Mouse (Mus musculus): Measurements from ENCODE around the gene Gpr18. TPM values are rescaled to one million over a fixed set of nuclear protein-coding genes. Genes with fewer than 3 reads are reported as not detected.
A peak's percentile ranks its signal among the peaks of the same experiment; 100 is the strongest.

The Gpr18 gene
- polyA plus RNA-seq, 2 experiments, result 0.08 to 0.17 TPM

- ATAC-seq (ENCODE audit: insufficient read depth) (no peak), DNase-seq (ENCODE audit: low read depth in 3 of 3, low spot score in 3 of 3) (no peak)
- Histone ChIP-seq H3K4me1 (replicated peaks; ENCODE audit: control insufficient read depth in 2 of 2, insufficient read depth in 2 of 2, low read length in 1 of 2) (peaks cover 0 to 14% of the 10 kb centered on the region in 2 experiments; a peak in 2 of 4 replicates), H3K27ac (no peak overlapping the region), H3K36me3 (replicated peaks; ENCODE audit: control insufficient read depth, insufficient read depth, low read depth) (no peaks in the 10 kb centered on the region), H3K4me2 (ENCODE audit: low read depth) (no peak overlapping the region), H3K4me3 (ENCODE audit: insufficient read depth in 1 of 2, low read depth in 2 of 2, low read length in 2 of 2) (no peak overlapping the region), H3K27me3 (ENCODE audit: control insufficient read depth, insufficient read depth, low read length) (no peaks in the 10 kb centered on the region), H3K9ac (replicated peaks) (no peak overlapping the region), H3K9me3 (ENCODE audit: control insufficient read depth, low read length) (no peaks in the 10 kb centered on the region)
- TF ChIP-seq EP300 (IDR thresholded peaks at IDR 0.05; ENCODE audit: low read depth) (no peak), CTCF (IDR thresholded peaks at IDR 0.05; ENCODE audit: low read depth) (no peak)
- WGBS (ENCODE audit: insufficient replicate concordance), result 52% methylated on average over 6 of the region's 6 CpGs
These were observed 31.3 kb downstream of the Gpr18 start for GRCm38 (mm10) chr14:121884150-121884797.

GRCm38 (mm10) chr14:121881211-121881610 is 34.4 kb downstream of the Gpr18 start:
- 74% methylated on average over 7 of the region's 7 CpGs for WGBS (ENCODE audit: insufficient replicate concordance)
- Histone ChIP-seq H3K4me2 (ENCODE audit: low read depth) (no peak overlapping the region), H3K27ac (no peak overlapping the region), H3K4me3 (ENCODE audit: insufficient read depth in 1 of 2, low read depth in 2 of 2, low read length in 2 of 2) (no peak overlapping the region), H3K9ac (replicated peaks) (no peak overlapping the region), H3K27me3 (ENCODE audit: control insufficient read depth, insufficient read depth, low read length) (no peaks in the 10 kb centered on the region), H3K36me3 (replicated peaks; ENCODE audit: control insufficient read depth, insufficient read depth, low read depth) (no peaks in the 10 kb centered on the region), H3K4me1 (replicated peaks; ENCODE audit: control insufficient read depth in 2 of 2, insufficient read depth in 2 of 2, low read length in 1 of 2) (peaks cover 3 to 16% of the 10 kb centered on the region in 2 experiments; a peak in 2 of 4 replicates), H3K9me3 (ENCODE audit: control insufficient read depth, low read length) (no peaks in the 10 kb centered on the region)
- TF ChIP-seq CTCF (IDR thresholded peaks at IDR 0.05; ENCODE audit: low read depth) (no peak), EP300 (IDR thresholded peaks at IDR 0.05; ENCODE audit: low read depth) (no peak)
- DNase-seq (ENCODE audit: low read depth in 3 of 3, low spot score in 3 of 3) (no peak), ATAC-seq (ENCODE audit: insufficient read depth) (no peak)

- Histone ChIP-seq H3K9me3 (ENCODE audit: control insufficient read depth, low read length) (no peaks in the 10 kb centered on the region), H3K36me3 (replicated peaks; ENCODE audit: control insufficient read depth, insufficient read depth, low read depth) (no peaks in the 10 kb centered on the region), H3K27ac (no peak overlapping the region), H3K4me2 (ENCODE audit: low read depth) (peak overlapping the region; percentile 93), H3K4me3 (ENCODE audit: insufficient read depth in 1 of 2, low read depth in 2 of 2, low read length in 2 of 2) (peak overlapping the region; percentile 71), H3K4me1 (replicated peaks; ENCODE audit: control insufficient read depth in 2 of 2, insufficient read depth in 2 of 2, low read length in 1 of 2) (peaks cover 3 to 13% of the 10 kb centered on the region in 2 experiments; a peak in 2 of 4 replicates), H3K27me3 (ENCODE audit: control insufficient read depth, insufficient read depth, low read length) (no peaks in the 10 kb centered on the region), H3K9ac (replicated peaks) (peak overlapping the region; percentile 77)
- no peak for TF ChIP-seq CTCF (IDR thresholded peaks at IDR 0.05; ENCODE audit: low read depth)
- TF ChIP-seq EP300 (IDR thresholded peaks at IDR 0.05; ENCODE audit: low read depth), result no peak
- 22% methylated on average over 16 of the region's 16 CpGs for WGBS (ENCODE audit: insufficient replicate concordance)
- DNase-seq (ENCODE audit: low read depth in 3 of 3, low spot score in 3 of 3), result peak in 1 of 3 experiments; percentile 11
- no peak for ATAC-seq (ENCODE audit: insufficient read depth)
These were observed 36.2 kb downstream of the Gpr18 start for GRCm38 (mm10) chr14:121879266-121879840.

- Histone ChIP-seq H3K27me3 (ENCODE audit: control insufficient read depth, insufficient read depth, low read length) (no peaks in the 10 kb centered on the region), H3K4me3 (ENCODE audit: insufficient read depth in 1 of 2, low read depth in 2 of 2, low read length in 2 of 2) (peak overlapping the region; percentile 71), H3K4me2 (ENCODE audit: low read depth) (peak overlapping the region; percentile 93), H3K4me1 (replicated peaks; ENCODE audit: control insufficient read depth in 2 of 2, insufficient read depth in 2 of 2, low read length in 1 of 2) (peaks cover 3 to 13% of the 10 kb centered on the region in 2 experiments; a peak in 2 of 4 replicates), H3K9me3 (ENCODE audit: control insufficient read depth, low read length) (no peaks in the 10 kb centered on the region), H3K36me3 (replicated peaks; ENCODE audit: control insufficient read depth, insufficient read depth, low read depth) (no peaks in the 10 kb centered on the region), H3K9ac (replicated peaks) (peak overlapping the region; percentile 77), H3K27ac (no peak overlapping the region)
- peak; percentile 45 for ATAC-seq (ENCODE audit: insufficient read depth)
- WGBS (ENCODE audit: insufficient replicate concordance), result 1% methylated on average over 27 of the region's 27 CpGs
- DNase-seq (ENCODE audit: low read depth in 3 of 3, low spot score in 3 of 3), result no peak
- TF ChIP-seq EP300 (IDR thresholded peaks at IDR 0.05; ENCODE audit: low read depth) (no peak), CTCF (IDR thresholded peaks at IDR 0.05; ENCODE audit: low read depth) (no peak)
These were observed 36.7 kb downstream of the Gpr18 start for GRCm38 (mm10) chr14:121878859-121879206.

GRCm38 (mm10) chr14:121878176-121878858 is 37.3 kb downstream of the Gpr18 start, which contains the start of gene Ubac2:
Gene Ubac2, plus strand, starts transcription at chr14:121878620.
- under 1% methylated on average over 59 of the region's 61 CpGs for WGBS (ENCODE audit: insufficient replicate concordance)
- ATAC-seq (ENCODE audit: insufficient read depth) (peak; percentile 97), DNase-seq (ENCODE audit: low read depth in 3 of 3, low spot score in 3 of 3) (peak; percentile 91 to 93 (median 93))
- Histone ChIP-seq H3K9ac (replicated peaks) (peak within 1 kb of the TSS; percentile 83), H3K27me3 (ENCODE audit: control insufficient read depth, insufficient read depth, low read length) (no peaks in the 10 kb centered on the region), H3K4me3 (ENCODE audit: insufficient read depth in 1 of 2, low read depth in 2 of 2, low read length in 2 of 2) (peak within 1 kb of the TSS; percentile 71), H3K36me3 (replicated peaks; ENCODE audit: control insufficient read depth, insufficient read depth, low read depth) (no peaks in the 10 kb centered on the region), H3K9me3 (ENCODE audit: control insufficient read depth, low read length) (no peaks in the 10 kb centered on the region), H3K27ac (peak within 1 kb of the TSS; percentile 90), H3K4me2 (ENCODE audit: low read depth) (peak within 1 kb of the TSS; percentile 93), H3K4me1 (replicated peaks; ENCODE audit: control insufficient read depth in 2 of 2, insufficient read depth in 2 of 2, low read length in 1 of 2) (peaks cover 3 to 13% of the 10 kb centered on the region in 2 experiments; a peak in 2 of 4 replicates)
- TF ChIP-seq EP300 (IDR thresholded peaks at IDR 0.05; ENCODE audit: low read depth) (no peak), CTCF (IDR thresholded peaks at IDR 0.05; ENCODE audit: low read depth) (peak; percentile 16; the same call in 1 of the 2 replicates)
